ENCODE assay signal across 8 mouse cellular contexts in genomic region chr19:3321617-3322016, GRCm38 (mm10). TPM values are rescaled to one million over a fixed set of nuclear protein-coding genes. Genes with fewer than 3 reads are reported as not detected.
DNase-seq lines count a peak whose midpoint lies in the region; TF ChIP-seq lines count a peak whose summit lies in the region.

No protein-coding gene starts in this region.

- H3K36me3 ChIP-seq in heart, adult 2 months (ENCODE audit: control insufficient read depth, insufficient read depth, low read length), result no peaks in the 10 kb centered on the region

- H3K27ac ChIP-seq in left cerebral cortex, adult 2 months, result no peak overlapping the region
- H3K27ac ChIP-seq in heart, adult 2 months, result peak overlapping the region; percentile 97

- no peak for DNase-seq in left cerebral cortex, adult 2 months (ENCODE audit: extremely low spot score in 1 of 2, low spot score in 2 of 2)
- no peak for DNase-seq in left cerebral cortex, postnatal 25 days (ENCODE audit: low spot score in 2 of 2)
- DNase-seq in adrenal gland, adult 18-20 months (ENCODE audit: low spot score in 2 of 2), result peak; percentile 71 to 72
- DNase-seq in heart, adult 2 months, result peak; percentile 81 to 87
- DNase-seq in kidney, adult 11 months, result peak; percentile 85
- peak; percentile 88 to 92 for DNase-seq in lung, adult 18-20 months
- peak; percentile 61 for DNase-seq in retina, postnatal 1 day
- DNase-seq in cerebellum, adult 11-12 months, result no peak

- TF ChIP-seq POLR2A in heart, adult 2 months (IDR thresholded peaks at IDR 0.05; ENCODE audit: insufficient read depth, low read depth, low read length), result no peak

- peaks cover 11% of the 10 kb centered on the region for H3K4me1 ChIP-seq in heart, adult 2 months (ENCODE audit: control insufficient read depth, insufficient read depth, low read length)

- H3K27me3 ChIP-seq in heart, adult 2 months (ENCODE audit: control insufficient read depth, insufficient read depth, low read length), result no peaks in the 10 kb centered on the region

- peak overlapping the region; percentile 67 for H3K4me3 ChIP-seq in left cerebral cortex, adult 2 months
- peak overlapping the region; percentile 88 for H3K4me3 ChIP-seq in heart, adult 2 months

- intact Hi-C loops in left cerebral cortex, adult 2 months (cut with DNase I), result loop anchor here (2.0 kb wide), 1 partner anchor 33 kb away; no protein-coding TSS in a partner anchor
- intact Hi-C loops in left cerebral cortex, postnatal 25 days (cut with DNase I), result no loop called here
- intact Hi-C loops in heart, adult 2 months (cut with DNase I), result loop anchor here (2.0 to 10.0 kb wide), 3 partner anchors 29 to 446 kb away; partner anchors contain the start of genes Kmt5b and Ppp6r3

- no peak for TF ChIP-seq CTCF in left cerebral cortex, adult 2 months (IDR thresholded peaks at IDR 0.05)
- peak; percentile 39 for TF ChIP-seq CTCF in heart, adult 2 months (IDR thresholded peaks at IDR 0.05)

- no peaks in the 10 kb centered on the region for H3K79me2 ChIP-seq in heart, adult 2 months (replicated peaks; ENCODE audit: control insufficient read depth, insufficient read depth, low read length)

- 3% methylated on average over 11 of the region's 11 CpGs for WGBS in heart, adult 2 months

- no peak for TF ChIP-seq EP300 in heart, adult 2 months (IDR thresholded peaks at IDR 0.05; ENCODE audit: insufficient read depth, low read depth, low read length)

- H3K9ac ChIP-seq in heart, adult 2 months (ENCODE audit: low read depth, low read length), result peak overlapping the region; percentile 5

RNA-seq across cellular contexts. Expression of gene Cpt1a, which starts 0.5 kb away (rescaled TPM):
- total RNA-seq in left cerebral cortex, adult 2 months (2021), result 10 to 100 TPM; 20.6 to 27.8 TPM
- 10 to 100 TPM; 24.0 to 30.0 TPM for total RNA-seq in left cerebral cortex, postnatal 25 days (2021)
- 100 to 1,000 TPM; 135 to 368 TPM for total RNA-seq in adrenal gland, adult 18-20 months (2021)
- total RNA-seq in heart, adult 2 months (2021), result 10 to 100 TPM; 44.0 to 54.7 TPM
- polyA plus RNA-seq in heart, adult 2 months (2012; rRNA removed), result 42.9 and 49.4 TPM in 2 replicates

RNA-seq across cellular contexts. Expression of gene Ighmbp2, which starts 38.8 kb away (rescaled TPM):
- total RNA-seq in left cerebral cortex, adult 2 months (2021), result 10 to 100 TPM in 1 of 2 experiments, 1 to 10 TPM in 1; 9.4 to 11.0 TPM
- 10 to 100 TPM in 1 of 2 experiments, 1 to 10 TPM in 1; 9.3 to 10.4 TPM for total RNA-seq in left cerebral cortex, postnatal 25 days (2021)
- 1 to 10 TPM; 4.9 to 6.2 TPM for total RNA-seq in adrenal gland, adult 18-20 months (2021)
- 1 to 10 TPM; 2.2 to 2.8 TPM for total RNA-seq in heart, adult 2 months (2021)
- 2.3 and 2.7 TPM in 2 replicates for polyA plus RNA-seq in heart, adult 2 months (2012; rRNA removed)

RNA-seq across cellular contexts. Expression of gene Mrpl21, which starts 38.9 kb away (rescaled TPM):
- total RNA-seq in left cerebral cortex, adult 2 months (2021), result 10 to 100 TPM; 51.3 to 52.0 TPM
- 10 to 100 TPM; 49.9 to 55.9 TPM for total RNA-seq in left cerebral cortex, postnatal 25 days (2021)
- total RNA-seq in adrenal gland, adult 18-20 months (2021), result 10 to 100 TPM; 71.8 to 72.5 TPM
- 10 to 100 TPM; 79.4 to 90.1 TPM for total RNA-seq in heart, adult 2 months (2021)
- 65.3 and 76.9 TPM in 2 replicates for polyA plus RNA-seq in heart, adult 2 months (2012; rRNA removed)

Comparison
In these comparisons a context has a peak if more than half of its experiments do, and no peak if none do; other contexts are left out.
1. DNase-seq: peak in adrenal gland, adult 18-20 months (2 of 2), heart, adult 2 months (2 of 2), kidney, adult 11 months (single experiment), lung, adult 18-20 months (2 of 2) and retina, postnatal 1 day (single experiment); none in left cerebral cortex, adult 2 months (0 of 2), left cerebral cortex, postnatal 25 days (0 of 2) and cerebellum, adult 11-12 months (single experiment).